Mouse (Mus musculus): Measurements from ENCODE around the gene Pfkfb2. TPM values are rescaled to one million over a fixed set of nuclear protein-coding genes. Genes with fewer than 3 reads are reported as not detected.
"Not testable (repeated sequence)": the region's sequence is repeated elsewhere in the genome, so short reads cannot be mapped to it uniquely, and the experiment has no call there.

Pfkfb2 gene
- total and polyA plus RNA-seq, 3 experiments = 5.8 to 35.5 (median 26.1) TPM

DNA sequence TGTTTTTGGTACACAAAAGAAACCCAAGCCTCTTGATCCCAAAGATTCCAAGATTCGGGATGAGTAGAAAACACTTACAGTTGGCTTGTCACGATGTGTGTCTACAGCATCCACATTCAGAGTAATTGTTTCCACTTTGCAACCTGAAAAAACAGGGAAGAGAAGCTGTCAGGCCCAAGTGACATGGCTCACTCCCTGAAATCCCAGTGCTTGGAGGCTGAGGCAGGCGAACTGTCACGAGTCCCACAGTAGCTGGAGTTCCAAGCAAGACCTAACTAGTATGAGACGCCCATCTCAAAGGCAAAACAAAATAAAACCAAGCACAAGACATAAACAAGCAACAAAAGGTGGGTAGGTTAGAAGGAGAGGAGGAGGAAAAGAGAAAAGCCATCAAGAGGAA lies 30.5 kb downstream of the Pfkfb2 start:
- DNase-seq = no peak

DNA sequence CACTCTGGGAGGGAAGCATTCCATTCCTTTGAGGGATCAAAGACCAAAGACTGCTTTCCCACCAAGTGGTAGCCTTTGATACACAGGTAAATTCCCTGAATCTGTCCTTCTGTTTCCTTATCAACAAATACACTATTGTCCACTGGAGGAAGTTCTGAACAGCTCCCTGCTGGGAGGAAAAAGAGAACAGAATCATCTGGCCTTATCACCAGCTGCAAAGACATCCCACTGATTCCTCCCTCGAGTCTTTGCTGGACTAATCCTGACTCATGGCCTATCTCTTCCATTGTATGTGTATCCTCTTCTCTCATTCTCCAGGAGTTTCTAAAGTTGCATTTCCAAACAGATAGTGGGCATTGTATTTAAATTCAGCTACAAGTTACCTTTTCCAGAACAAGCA lies 45.1 kb downstream of the Pfkfb2 start:
- DNase-seq = no peak

DNA sequence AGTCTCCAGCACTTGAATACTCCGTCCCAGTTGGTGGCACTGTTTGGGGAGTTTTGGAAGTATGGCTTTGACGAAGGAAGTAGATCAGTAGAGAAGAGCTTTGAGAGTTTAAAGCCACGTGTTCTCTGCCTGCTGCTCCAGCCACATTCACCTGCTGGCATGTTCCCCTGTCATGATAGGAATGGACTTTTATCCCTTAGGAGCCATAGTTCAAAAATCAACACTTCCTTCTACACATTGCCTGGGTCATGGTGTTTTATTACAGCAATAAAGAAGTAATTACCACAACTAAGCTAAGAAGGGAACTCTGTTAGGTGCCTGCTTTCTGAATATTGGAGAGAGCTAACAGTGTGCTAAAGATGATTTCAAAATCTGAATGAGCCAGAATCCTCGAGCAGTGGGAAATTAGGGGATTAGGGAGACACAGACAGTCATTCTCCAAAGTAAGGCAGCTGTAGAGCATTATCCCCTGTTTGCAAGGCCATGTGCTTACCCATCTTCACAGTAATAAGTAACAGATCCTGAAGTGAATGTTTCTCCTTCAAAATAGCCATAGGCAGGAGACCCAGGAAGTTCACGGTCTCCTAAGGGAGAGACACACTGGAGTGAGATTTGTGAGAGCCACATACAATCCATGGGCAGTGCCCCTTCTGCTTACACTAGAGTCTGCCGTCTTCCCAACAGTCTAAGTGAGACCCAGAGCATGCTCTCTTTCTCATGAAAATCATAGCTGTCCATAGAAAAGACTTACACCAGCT lies 47.2 kb downstream of the Pfkfb2 start:
- no peak for DNase-seq

DNA sequence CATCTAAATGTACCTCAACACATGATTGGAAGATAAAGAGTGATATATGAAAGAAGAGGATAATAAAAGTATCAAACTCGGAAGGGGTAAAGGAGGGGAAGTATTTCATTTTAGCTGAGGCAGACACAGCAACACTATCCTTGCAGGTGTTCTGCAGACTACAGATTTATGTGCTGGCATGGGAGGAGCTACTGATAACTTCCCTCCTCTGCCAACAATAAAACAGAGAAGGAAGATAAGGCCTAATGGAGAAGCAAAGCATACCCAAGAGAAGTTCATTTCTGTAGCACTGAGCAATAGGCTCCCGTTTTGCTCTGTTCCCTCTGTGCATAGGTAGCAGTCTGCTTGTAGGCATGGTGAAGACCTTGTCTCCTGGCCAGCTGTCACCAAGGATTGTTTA lies 48.0 kb downstream of the Pfkfb2 start:
- no peak for DNase-seq

DNA sequence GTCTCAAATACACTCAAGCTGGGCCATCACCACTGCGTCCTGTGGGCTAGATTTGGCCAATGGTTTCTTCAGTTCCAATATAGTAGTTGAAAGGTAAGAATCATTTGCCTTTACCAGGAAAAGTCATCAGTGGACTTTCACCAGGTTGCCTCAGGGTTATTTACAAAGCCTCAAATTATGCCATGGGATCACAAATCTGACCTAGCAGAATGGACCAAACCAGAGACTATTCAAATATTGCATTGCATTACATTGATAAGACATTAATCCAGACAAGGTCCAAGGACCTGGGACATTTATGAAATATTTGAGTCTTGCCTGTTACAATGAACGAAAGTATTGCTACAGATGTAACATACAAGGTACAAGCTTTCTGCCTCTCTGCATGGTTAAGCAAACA lies 50.5 kb downstream of the Pfkfb2 start:
- DNase-seq = no peak

DNA sequence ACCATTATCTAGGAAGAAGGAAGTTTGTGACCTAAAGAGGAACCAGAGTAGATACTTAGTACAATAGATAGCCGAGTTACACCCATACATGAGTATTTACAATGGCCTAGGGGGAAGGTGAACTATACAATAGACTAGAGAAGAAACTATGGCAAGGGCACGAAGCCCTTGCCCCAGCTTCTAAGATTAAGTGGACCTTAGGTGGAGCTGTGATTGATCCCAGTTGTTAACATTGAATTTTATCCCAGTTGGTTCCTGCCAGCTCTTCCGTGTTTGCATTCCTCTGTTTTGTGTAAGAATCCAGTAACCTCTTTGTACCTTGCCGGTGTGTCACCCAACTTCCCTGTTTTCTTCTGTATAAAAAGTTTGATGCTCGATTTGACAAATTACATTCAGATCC lies 65.5 kb downstream of the Pfkfb2 start:
- not testable (repeated sequence) for DNase-seq

DNA sequence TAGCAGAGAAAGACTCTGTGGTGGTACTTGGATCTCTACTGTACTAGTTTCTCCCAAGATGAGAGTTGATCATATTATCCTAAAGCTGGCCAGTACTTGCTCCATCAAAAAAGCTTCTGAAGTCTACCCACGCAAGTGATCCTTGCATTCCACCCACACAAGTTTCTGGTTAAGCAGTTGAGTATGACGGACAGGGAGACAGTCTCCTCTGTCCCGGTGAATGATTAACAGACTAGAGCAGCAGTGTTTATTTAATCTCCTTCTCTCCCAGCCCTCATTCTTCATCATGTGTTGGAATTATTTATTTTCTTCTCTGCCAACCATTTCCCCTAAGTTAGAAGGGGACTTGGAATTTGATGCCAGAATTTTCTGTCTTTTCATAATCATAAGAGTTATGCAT lies 67.6 kb downstream of the Pfkfb2 start, which contains the start of gene C4bp:
Gene C4bp, minus strand, starts transcription at position 179 of the 400 bp plus-strand sequence.
- DNase-seq = no peak

DNA sequence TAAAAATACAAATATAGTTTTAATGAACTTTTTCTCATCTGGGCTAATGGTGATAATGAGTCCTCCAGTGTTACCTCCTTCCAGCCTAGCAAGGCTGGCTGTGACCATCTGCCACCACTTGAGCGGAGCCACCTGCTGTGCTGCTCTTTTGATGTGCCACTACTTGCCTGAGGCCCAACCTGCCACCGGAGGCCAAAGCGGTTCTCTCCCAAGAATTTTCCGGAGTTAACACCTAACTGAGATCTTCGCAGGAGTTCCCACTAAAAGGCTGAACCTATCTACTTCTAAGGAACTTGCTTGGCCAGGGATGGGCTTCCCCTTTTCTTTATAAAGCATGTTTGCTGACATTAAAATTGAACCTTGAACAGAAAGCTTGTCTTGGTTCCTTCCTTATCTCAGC lies 69.4 kb downstream of the Pfkfb2 start:
- not testable (repeated sequence) for DNase-seq

DNA sequence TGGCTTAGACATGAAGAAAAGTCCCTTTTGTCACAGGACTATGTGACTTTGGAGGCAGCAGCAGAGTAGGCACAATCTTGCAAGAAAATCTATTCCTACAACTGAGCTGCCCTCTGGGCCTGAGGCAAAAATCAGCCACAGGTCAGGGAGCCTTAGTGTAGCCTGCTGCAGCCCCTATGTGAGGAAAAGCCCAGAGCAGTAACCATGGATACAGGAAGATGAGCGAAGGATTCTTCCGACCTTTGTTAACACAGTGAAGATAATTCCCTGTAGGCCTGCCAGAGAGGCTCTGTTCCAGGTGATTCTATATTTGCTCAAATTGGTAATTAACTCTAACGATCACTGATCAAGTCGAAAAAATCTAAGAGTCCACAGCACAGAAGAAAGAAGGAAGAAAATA lies 85.0 kb downstream of the Pfkfb2 start:
- no peak for DNase-seq

DNA sequence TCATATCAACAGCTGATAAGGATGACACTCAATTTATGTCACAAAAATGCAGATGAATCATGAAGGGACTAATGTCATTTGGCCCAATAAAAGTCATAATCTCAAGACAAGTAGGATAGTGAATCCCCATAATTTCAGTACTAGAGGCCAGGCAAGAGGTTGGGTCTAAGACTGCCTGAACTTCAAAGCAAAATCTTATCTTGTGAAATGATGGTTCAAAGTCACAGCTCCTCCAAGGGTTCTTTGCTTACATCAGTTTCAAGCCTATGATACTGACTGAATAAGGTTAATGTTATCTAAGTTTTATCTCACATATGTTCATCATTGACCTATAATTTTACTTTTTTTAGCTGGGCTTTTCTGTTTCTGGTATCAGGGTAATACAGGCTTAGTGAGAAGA lies 88.1 kb downstream of the Pfkfb2 start:
- no peak for DNase-seq

Other genes starting within 250 kb of the Pfkfb2 start
- gene Zp3r, start 99.6 kb downstream of the Pfkfb2 start, total RNA-seq (2021) = not detected
- gene Zp3r, start 99.6 kb downstream of the Pfkfb2 start, polyA plus RNA-seq (2012; rRNA removed) = not detected in 2 replicates
- gene C4bp, start 67.6 kb downstream of the Pfkfb2 start, total RNA-seq (2021) = under 1 TPM in 1 of 2 experiments, not detected in 1; 0.69 TPM
- gene C4bp, start 67.6 kb downstream of the Pfkfb2 start, polyA plus RNA-seq (2012; rRNA removed) = 0.03 TPM in 1 of 2 replicates, not detected in the other
- gene Gm29427, start 13.5 kb downstream of the Pfkfb2 start, total RNA-seq (2021) = not detected
- gene Gm29427, start 13.5 kb downstream of the Pfkfb2 start, polyA plus RNA-seq (2012; rRNA removed) = not detected in 2 replicates
- 10 to 100 TPM in 1 of 2 experiments, 1 to 10 TPM in 1; 9.5 to 10.6 TPM for gene Yod1, start 11.9 kb downstream of the Pfkfb2 start, total RNA-seq (2021)
- gene Yod1, start 11.9 kb downstream of the Pfkfb2 start, polyA plus RNA-seq (2012; rRNA removed) = 1.9 and 2.1 TPM in 2 replicates
- 1 to 10 TPM; 3.1 to 6.8 TPM for gene AA986860, start 2.7 kb upstream of the Pfkfb2 start, total RNA-seq (2021)
- 1.8 and 3.7 TPM in 2 replicates for gene AA986860, start 2.7 kb upstream of the Pfkfb2 start, polyA plus RNA-seq (2012; rRNA removed)
- under 1 TPM in 1 of 2 experiments, not detected in 1; 0.17 TPM for gene Fcamr, start 71.6 kb upstream of the Pfkfb2 start, total RNA-seq (2021)
- gene Fcamr, start 71.6 kb upstream of the Pfkfb2 start, polyA plus RNA-seq (2012; rRNA removed) = not detected in 2 replicates
- gene Pigr, start 97.4 kb upstream of the Pfkfb2 start, total RNA-seq (2021) = 1 to 10 TPM in 1 of 2 experiments, under 1 TPM in 1; 0.14 to 3.2 TPM
- 0.07 TPM in 2 replicates for gene Pigr, start 97.4 kb upstream of the Pfkfb2 start, polyA plus RNA-seq (2012; rRNA removed)
- gene Fcmr, start 136.4 kb upstream of the Pfkfb2 start, total RNA-seq (2021) = 1 to 10 TPM in 1 of 2 experiments, not detected in 1; 1.0 TPM
- gene Fcmr, start 136.4 kb upstream of the Pfkfb2 start, polyA plus RNA-seq (2012; rRNA removed) = 0.41 and 1.4 TPM in 2 replicates
- gene Il24, start 158.2 kb upstream of the Pfkfb2 start, total RNA-seq (2021) = not detected
- gene Il24, start 158.2 kb upstream of the Pfkfb2 start, polyA plus RNA-seq (2012; rRNA removed) = not detected in 2 replicates
- gene Il20, start 182.2 kb upstream of the Pfkfb2 start, total RNA-seq (2021) = not detected
- not detected in 2 replicates for gene Il20, start 182.2 kb upstream of the Pfkfb2 start, polyA plus RNA-seq (2012; rRNA removed)
- not detected for gene Il19, start 210.9 kb upstream of the Pfkfb2 start, total RNA-seq (2021)
- gene Il19, start 210.9 kb upstream of the Pfkfb2 start, polyA plus RNA-seq (2012; rRNA removed) = not detected in 2 replicates

Data from adrenal gland, adult 2 months (tissue).